Mouse (Mus musculus): ENCODE results near the gene Atp11a. TPM values are rescaled to one million over a fixed set of nuclear protein-coding genes. Genes with fewer than 3 reads are reported as not detected.

Gene Atp11a
- total RNA-seq, 2 experiments from 2014 or later = 58.0 to 62.5 TPM

- DNase-seq (ENCODE audit: low spot score in 2 of 2) = no peak
These were observed 113.8 kb downstream of the Atp11a start for GRCm38 (mm10) chr8:12870656-12871055.

DNA sequence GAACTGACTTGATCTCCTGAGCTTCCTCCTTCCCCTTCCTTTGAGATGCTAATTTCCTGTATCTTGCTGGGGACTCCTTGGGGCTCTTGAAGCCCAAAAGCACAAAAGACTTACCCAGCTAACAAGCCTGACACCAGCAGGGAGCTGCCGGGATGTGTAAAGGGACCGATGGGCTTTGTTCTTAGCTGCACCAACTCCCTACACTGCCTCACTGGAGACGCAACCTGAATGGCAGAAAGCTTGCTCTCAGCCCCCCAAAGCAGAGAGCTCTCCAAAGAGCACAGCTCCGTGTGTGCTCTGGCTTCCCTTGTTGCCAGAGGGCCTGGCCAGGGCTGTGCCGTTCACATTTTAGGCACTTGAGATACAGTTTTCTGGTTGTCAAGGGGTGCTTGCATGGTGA is 114.6 kb downstream of the Atp11a start:
- no peak for DNase-seq (ENCODE audit: low spot score in 2 of 2)

- DNase-seq (ENCODE audit: low spot score in 2 of 2) = no peak
These were observed 116.2 kb downstream of the Atp11a start for GRCm38 (mm10) chr8:12872983-12873356.

DNA sequence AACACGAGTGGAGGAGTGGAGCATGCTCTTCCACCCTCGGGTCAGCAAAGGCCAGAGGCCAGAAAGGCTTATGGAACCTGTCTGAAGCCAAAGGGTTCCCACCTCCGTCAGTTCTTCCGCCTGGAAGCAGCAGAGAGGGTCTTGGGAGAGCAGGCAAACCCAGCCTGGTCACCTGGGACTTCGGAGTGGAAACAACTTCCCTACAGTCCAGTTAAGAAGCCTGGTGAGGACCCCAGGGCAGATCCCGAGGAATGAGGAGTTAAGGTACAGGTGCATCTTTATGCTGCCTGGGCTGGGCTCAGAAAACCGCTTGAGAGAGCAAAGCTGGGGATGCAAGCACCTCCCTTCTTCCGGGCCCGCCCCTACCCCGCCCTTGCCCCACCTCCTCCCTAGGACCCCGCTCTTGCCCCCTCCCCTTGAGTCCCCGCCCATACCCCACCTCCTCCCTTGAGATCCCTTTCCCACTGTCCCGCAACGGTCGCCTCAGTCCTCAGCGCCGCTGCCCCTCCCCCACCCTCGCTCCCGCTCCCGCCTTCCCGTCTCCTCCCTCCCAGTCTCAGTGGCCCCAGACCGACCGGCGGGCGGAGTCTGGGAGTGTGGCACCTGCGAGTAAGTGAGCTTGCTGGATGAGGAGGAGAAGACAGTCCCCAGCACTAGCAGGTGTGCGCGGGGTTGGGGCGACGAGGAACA is 116.7 kb downstream of the Atp11a start, which contains the start of gene Mcf2l:
Gene Mcf2l, plus strand, starts transcription at position 450 of the 690 bp plus-strand sequence.
- no peak for DNase-seq (ENCODE audit: low spot score in 2 of 2)

GRCm38 (mm10) chr8:12874194-12874791 is 117.5 kb downstream of the Atp11a start:
- DNase-seq (ENCODE audit: low spot score in 2 of 2) = peak; percentile 23 to 40

DNA sequence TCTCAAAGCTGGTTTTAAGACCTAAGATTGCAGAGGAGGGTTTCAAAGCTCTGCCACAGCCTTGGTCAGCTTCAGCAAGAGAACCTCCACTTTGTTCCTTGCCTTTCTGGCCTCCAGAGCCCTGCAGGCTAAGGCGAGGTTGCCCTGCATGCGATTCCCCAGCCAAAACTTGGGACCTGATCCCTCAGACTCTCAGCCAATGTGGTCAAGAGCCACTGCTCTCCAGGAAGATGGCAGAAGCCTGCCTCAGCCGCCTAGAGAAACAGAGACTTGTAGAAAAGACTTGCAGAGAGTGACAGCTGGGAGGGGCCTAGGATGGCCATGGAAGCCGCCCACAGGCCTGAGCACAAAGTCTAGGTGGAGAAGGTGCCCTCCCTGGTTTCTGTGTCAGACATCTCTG is 118.2 kb downstream of the Atp11a start:
- DNase-seq (ENCODE audit: low spot score in 2 of 2) = no peak

DNA sequence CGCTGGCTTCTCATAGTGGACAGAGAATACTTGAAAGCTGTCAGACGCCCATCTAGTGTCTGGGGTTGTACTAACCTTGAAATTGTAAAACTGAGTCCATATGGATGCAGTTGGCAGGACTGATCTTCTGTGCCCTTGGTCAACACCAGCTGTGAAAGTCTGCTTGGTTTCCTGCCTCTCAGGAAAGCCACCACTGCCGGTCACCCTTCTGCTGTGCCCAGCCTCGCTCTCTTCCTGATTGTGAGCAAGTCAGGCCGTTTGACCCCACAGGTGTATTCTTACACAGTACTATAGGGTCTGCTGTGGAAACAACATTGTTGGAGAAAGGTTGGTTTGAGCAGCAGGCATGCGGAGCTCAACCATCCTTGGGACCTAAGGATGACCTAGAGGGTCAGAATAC is 120.3 kb downstream of the Atp11a start:
- no peak for DNase-seq (ENCODE audit: low spot score in 2 of 2)

- no peak for DNase-seq (ENCODE audit: low spot score in 2 of 2)
These were observed 123.3 kb downstream of the Atp11a start for GRCm38 (mm10) chr8:12880163-12880562.

DNA sequence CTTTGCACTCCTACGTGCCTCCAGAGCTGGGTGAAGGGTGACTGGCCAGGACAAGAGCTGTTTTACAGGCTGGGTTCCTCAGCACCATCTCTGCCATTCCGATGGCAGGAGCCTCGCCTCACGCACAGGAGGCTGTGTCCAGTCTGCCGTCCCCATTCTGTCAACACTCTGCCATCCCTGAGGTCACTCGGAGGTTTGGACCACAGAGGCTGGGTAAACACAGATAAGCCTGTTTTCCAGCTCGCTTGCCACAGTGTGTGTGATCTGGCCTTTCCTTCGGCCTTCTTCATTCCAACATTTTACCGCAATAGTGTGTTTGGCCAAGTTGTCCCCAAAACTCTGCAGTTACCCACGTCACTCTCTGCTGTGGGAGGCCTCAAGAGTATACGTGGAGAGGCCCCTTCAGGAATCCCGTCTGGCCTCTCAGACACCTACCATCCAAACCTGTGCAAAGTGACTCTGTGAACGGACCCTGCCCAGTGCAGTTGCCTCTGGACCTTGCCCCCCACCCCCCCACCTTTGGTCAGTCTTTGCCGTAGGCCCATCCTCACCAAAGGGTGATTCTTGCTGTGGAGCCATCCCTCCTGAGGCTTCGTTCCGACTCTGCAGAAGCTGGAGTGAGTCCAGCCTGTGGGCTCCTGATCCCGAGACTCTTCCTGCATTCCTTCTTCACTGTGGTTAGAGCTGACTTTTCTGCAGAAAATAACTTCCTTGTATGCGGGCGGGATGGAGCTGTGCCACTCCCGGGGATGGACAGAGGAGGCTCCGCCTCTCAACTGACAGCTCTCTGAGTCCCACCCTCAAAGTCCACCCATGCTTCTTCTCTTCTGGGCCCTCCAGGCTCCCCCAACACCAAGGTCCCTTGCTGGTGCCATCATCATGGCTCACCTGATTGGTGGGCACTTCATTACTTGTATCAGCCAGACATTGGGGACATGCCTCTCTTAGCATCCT is 126.5 kb downstream of the Atp11a start:
- DNase-seq (ENCODE audit: low spot score in 2 of 2) = no peak

DNA sequence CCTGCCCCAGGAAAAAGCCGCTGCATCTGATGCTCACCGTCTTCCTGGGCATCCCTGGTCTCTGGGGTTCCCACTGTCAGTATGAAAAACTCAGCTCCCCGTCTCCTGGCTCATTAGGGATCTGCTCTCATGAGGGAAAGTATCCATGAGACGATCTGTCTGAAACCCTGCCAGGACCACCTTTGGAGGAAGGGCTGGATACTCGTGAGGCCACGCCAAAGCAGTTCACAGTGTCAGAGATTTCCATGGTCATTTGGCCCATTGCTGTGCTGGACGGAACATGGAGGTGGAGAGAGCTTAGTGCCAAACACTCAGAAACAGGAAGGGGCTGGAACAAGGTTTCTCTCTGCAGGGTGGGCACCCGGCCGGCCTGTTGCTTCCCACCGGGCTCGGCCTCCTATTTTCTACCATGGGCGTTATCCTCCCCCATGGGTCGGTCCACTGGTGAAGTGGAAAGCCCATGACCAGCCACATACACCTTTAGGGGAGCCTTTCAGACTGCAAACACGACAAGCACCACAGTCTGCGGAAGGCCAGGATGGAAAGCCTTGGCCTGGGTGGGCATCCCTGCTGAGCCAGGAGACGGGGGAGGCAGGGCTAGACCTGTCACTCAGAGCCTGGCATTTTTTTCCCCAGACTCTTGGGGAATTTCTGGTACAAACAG is 131.1 kb downstream of the Atp11a start:
- DNase-seq (ENCODE audit: low spot score in 2 of 2) = no peak

- DNase-seq (ENCODE audit: low spot score in 2 of 2) = no peak
These were observed 132.3 kb downstream of the Atp11a start for GRCm38 (mm10) chr8:12889046-12889598.

DNA sequence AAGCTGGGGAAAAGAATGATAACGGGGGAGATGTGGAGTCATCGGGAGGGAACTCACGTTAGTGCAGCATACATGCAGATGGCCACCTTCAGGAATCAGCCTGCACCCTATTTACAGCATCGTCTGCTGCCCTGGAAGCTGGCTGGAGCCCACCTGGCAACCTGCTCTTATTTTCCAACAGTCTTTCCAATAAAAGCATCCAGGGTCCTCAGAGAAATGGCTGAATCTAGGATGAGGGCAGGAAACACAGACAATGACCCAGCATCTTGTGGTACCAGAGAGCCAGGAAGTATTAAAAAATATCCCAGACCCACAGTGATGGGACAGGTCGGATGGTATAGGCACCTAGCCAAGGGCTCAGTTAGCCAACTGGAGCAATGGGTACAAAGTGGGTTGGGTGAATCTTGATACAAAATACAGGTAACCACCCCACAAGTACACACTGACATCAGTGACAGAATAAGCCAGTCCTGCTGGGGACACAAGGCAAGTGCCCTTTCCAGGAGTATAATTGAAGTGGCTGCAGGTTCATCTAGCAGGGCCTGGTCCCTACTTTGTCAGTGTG is 136.2 kb downstream of the Atp11a start:
- no peak for DNase-seq (ENCODE audit: low spot score in 2 of 2)

DNA sequence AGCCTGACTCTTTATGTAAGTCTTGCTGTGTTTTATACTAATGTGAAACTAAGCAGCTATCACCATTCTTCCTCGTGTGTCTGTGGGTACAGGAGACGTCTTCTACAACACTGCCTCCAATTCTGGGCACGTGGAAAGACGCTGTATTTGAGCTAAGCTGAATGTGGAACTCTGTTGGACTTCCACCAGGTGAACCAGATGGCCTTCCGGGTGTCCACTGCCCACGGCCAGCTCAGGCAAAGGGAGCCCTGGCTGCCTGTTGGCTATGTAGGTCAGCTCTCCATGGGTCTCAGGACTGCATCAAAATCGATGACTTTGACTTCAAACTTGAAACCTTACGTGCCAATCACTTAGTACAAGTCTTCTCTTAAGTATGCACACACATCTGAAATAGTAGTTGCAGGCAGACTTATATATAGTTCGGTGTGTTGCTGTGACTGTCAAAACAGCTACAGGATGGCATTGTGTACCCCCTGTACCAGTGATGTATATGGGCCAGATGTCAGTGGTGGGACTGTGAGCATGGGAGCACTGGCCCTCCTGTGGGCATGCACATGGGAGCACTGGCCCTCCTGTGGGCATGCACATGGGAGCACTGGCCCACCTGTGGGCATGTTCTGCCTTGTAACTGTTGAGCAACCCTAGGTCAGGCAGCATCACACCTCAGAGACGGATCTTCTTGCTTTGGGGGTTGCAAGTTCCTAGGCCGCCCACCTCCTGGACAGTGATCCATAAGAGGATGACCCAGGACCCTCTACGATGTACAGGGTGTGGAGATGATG is 137.2 kb downstream of the Atp11a start:
- DNase-seq (ENCODE audit: low spot score in 2 of 2) = no peak

DNA sequence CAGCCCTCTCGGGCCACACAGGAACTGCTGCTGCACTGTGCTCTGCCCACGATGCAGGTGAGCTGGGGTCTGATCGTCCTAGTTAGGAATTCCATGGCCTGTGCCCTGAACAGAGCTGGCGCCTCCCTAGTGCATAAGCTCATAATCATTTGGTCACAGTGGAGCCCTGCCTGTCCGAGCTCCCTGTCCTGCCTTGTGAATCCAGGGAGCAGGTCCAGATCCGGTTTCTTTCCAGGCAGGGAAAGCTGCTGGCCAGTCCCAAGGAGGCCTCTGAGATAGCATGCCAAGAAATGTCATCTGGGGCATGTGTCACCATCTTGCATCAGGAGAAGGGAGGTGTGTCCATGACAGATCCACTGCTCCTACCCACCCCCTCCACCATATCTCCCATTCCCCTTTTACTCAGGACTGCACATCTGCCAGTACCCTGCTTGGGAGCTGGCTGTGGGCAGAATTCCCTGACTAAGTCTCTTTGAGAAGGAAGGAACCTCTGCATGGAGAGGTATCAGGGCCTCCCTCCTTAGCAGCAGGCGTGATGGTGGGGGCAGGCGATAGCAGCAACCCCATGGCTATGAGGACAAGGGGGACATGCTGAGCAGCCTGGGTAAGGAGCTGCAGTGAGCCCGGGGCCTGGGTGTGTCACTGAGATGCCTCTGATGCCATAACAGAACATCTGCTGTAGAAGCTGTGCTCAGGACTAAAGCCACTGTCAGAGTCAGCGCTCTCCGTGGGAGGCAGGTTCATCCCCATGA is 138.1 kb downstream of the Atp11a start:
- DNase-seq (ENCODE audit: low spot score in 2 of 2) = no peak

GRCm38 (mm10) chr8:12895535-12896150 is 138.8 kb downstream of the Atp11a start:
- DNase-seq (ENCODE audit: low spot score in 2 of 2) = no peak

DNA sequence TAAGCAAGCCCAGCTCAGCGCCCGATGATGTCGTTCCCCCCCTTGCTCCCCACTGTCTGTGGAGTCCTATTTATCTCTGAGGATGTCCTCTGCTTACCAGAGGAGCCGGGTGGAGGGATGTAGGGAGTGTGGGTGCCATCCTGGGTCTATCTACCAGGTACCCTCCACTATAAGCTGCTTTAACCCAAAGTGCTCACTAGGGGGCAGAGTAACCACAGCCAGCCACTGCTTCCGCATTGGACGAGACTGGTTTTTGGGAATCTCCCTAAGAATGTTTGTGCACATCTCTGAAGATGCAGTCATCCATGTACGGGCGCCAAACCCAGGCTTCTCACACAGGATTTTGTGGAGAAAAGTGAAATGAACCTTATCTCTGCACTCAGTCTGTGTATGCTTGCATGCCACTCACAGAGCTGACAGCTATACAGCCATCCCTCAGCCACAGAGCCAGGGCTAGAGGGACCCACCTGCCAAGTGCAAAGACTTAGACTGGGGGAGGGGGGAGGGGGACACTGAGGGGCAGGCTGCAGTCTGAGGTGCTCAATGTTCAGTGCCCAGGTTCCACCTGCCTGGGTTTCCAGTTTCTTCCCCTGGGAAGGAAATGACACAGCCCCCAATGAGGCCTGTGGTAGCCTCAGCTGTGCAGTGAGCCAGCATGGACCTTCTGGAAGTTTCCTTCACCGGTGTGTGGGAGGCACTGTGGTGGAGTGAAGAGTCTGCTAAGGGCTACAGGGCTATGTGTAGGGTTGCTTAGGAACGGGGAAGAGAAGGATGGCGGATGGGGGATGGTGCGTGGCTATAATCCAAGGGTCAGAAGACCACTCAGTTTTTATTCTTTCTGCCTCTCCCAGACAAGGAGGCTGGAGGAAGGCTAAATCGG is 139.9 kb downstream of the Atp11a start:
- peak; percentile 73 to 76 for DNase-seq (ENCODE audit: low spot score in 2 of 2)

- no peak for DNase-seq (ENCODE audit: low spot score in 2 of 2)
These were observed 141.0 kb downstream of the Atp11a start for GRCm38 (mm10) chr8:12897815-12898214.
